ENCODE assay signal across 3 mouse cellular contexts in the genomic region with DNA sequence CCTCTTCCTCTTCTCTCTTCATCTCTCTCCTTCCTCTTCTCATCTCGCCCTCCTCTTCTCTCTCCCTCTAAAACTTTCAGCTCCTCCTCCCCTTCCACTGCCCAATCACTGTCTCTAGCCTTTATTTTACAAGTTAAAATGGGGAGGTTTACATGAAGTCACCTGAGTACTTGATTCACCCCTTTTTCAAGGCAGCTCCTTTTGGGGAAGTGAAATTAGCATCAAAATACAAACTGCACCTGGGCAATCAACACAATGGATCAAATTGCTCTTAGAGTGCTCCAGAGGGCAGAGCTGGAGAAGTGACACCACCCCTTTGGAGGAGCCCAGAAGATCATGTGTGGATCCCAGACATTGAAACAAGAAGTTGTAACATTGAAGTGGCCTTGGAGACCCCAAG. TPM values are rescaled to one million over a fixed set of nuclear protein-coding genes. Genes with fewer than 3 reads are reported as not detected.
"Had no signal": no experiment of that assay in that cellular context is flagged by ENCODE, and none has a peak within 500 bp of the region (broad histone marks: within the 10 kb centered on the region; RNA-seq: fewer than 3 reads in every experiment).

No protein-coding gene starts in this region.

RNA-seq across cellular contexts. Expression of a gene that starts 4.3 kb away (rescaled TPM):
- polyA plus RNA-seq: liver, embryonic 11.5 days; liver, embryonic 13.5 days; liver, embryonic 16.5 days had no signal
